Mouse (Mus musculus): ENCODE measurements around the gene Shroom1. TPM values are rescaled to one million over a fixed set of nuclear protein-coding genes. Genes with fewer than 3 reads are reported as not detected.

Shroom1 gene
- polyA plus RNA-seq, 1 experiment: 2.4 TPM

DNA sequence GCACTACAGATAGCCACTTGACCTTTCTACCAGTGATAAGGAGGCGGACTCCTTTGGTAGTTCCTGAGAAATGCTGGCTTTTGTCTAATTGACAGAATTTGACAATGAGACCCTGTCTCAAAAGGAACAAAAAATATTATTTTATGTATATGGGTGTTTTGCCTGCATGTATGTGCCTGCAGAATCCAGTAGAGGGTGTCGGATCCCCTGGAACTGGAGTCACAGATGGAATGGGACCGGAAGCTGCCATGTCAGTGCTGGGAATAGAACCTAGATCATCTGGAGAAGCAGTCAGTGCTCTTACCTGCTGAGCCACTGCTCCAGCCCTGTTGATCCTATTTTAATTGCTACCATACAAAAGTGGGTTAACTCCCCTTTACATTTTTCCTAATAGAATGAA, 15.7 kb downstream of the Shroom1 start:
- Histone ChIP-seq H3K27ac (ENCODE audit: insufficient read depth, low read length) (no peak overlapping the region), H3K4me1 (ENCODE audit: control insufficient read depth, insufficient read depth, low read length) (no peaks in the 10 kb centered on the region), H3K4me3 (ENCODE audit: insufficient read depth, low read length) (no peak overlapping the region)
- TF ChIP-seq POLR2A (IDR thresholded peaks at IDR 0.05; ENCODE audit: low read depth, low read length): no peak
- TF ChIP-seq CTCF (IDR thresholded peaks at IDR 0.05; ENCODE audit: borderline replicate concordance, insufficient read depth, low read length): no peak

DNA sequence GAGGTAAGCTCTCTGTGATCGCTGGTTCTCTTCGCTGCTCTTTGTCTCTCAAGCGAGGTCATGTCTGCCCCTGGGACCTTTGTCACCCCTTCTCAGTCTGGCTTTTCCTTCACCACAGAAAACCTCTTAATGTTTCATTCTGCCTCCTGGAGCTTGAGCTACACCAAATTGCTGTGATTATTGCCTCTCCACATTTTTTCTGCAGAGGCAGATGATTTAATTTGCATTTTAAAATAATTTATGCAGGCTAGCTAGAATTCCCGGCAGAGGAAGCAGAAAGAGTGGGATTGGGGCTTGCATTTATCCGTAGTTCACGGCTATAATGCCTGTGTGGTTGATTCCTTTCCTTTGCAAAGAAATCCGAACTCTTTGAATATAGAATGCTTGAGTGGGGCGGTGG, 18.6 kb downstream of the Shroom1 start:
- no peak overlapping the region for H3K27ac ChIP-seq (ENCODE audit: insufficient read depth, low read length)
- TF ChIP-seq POLR2A (IDR thresholded peaks at IDR 0.05; ENCODE audit: low read depth, low read length) (no peak), CTCF (IDR thresholded peaks at IDR 0.05; ENCODE audit: borderline replicate concordance, insufficient read depth, low read length) (no peak)
- H3K4me3 ChIP-seq (ENCODE audit: insufficient read depth, low read length): no peak overlapping the region
- no peaks in the 10 kb centered on the region for H3K4me1 ChIP-seq (ENCODE audit: control insufficient read depth, insufficient read depth, low read length)

DNA sequence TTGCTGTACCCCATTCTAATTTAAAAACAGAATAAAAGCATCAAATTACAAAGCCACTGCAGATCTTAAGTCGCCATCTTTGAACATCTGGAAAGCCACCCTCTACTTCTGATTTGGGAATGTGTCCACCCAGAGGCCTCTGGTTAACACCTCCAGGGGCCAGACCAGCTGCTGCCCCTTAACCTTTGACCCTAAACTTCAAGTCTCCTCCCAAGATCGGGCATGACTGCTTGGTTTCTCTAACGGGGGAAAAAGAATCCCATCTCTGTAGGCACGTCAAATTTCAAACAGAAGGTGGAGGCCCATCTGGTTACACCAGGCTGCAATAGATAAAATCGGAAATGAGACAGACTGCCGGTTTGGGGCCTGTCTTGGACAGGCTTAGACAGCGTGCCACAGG, 20.8 kb downstream of the Shroom1 start:
- H3K4me1 ChIP-seq (ENCODE audit: control insufficient read depth, insufficient read depth, low read length): no peaks in the 10 kb centered on the region
- H3K27ac ChIP-seq (ENCODE audit: insufficient read depth, low read length): no peak overlapping the region
- H3K4me3 ChIP-seq (ENCODE audit: insufficient read depth, low read length): no peak overlapping the region
- TF ChIP-seq POLR2A (IDR thresholded peaks at IDR 0.05; ENCODE audit: low read depth, low read length) (no peak), CTCF (IDR thresholded peaks at IDR 0.05; ENCODE audit: borderline replicate concordance, insufficient read depth, low read length) (no peak)

DNA sequence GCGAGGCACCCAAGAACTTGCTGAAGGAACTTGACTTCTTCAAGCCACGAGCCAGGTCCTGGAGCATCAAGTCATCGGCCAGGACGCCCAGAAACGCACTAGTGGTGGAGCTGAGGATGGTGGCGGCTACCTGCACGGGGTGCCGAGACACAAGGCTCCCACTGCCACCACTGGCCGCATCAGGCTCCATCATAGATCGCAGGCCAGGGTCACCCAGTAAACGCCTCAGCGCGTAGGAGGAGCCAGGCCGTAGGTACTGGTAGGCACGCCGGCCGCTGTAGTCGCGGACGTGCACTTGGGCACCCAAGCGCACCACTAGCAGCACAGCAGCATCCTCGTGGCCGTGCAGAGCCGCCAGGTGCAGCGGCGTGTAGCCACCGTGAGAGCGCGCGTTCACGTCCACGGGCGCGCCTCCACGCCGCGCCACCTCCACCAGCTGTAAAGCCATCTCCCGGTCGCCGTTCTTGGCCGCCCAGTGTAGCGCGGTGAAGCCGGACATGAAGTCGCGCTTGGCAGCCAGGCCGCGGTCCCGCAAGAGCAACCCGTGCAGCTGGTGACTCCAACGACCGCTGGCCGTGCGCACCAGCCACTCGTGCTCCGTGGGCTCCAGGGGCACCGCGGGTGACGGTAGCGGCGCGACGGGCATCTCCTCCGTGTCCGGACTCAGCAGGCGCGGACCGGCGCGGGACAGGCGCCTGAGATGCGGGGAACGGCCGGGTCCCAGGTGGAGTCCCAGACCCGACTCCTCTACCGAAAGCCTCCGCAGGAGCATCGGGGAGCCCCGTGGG, 21.6 kb downstream of the Shroom1 start:
- TF ChIP-seq POLR2A (IDR thresholded peaks at IDR 0.05; ENCODE audit: low read depth, low read length): no peak
- no peak for TF ChIP-seq CTCF (IDR thresholded peaks at IDR 0.05; ENCODE audit: borderline replicate concordance, insufficient read depth, low read length)
- H3K4me1 ChIP-seq (ENCODE audit: control insufficient read depth, insufficient read depth, low read length): no peaks in the 10 kb centered on the region
- no peak overlapping the region for H3K27ac ChIP-seq (ENCODE audit: insufficient read depth, low read length)
- no peak overlapping the region for H3K4me3 ChIP-seq (ENCODE audit: insufficient read depth, low read length)

DNA sequence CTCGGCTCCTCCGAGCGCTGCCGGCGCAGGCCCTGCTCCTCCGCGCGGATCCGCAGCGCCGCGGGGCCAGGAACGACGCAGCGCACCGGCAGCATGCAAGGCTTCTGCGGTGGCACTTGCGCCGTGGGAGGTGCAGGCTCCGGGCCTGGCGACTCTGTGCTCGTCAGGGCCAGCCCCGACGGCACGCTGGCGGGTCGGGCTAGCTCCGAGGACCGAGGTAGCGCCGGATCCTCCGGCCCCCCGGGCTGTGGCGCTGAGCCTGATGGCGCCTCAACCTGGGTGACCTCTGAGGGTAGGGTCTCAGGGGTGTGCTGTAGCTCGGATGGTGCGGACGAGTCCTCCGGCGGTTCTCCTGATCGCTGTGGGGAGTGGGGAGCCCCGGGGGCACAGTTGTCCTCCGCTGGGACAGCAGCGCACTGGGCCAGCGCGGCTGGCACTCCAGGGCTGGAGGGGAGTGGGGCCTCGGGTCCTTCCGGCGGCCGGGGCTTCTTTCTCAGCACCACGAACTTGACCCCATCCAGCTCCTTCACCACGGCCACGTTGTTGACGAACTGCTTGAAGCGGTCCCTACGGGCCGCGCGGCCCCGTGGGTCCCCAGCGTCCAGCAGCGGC, 22.3 kb downstream of the Shroom1 start:
- Histone ChIP-seq H3K4me3 (ENCODE audit: insufficient read depth, low read length) (0 out of 2 replicates have a peak overlapping the region, but pooled peaks have one; percentile 4), H3K4me1 (ENCODE audit: control insufficient read depth, insufficient read depth, low read length) (no peaks in the 10 kb centered on the region), H3K27ac (ENCODE audit: insufficient read depth, low read length) (no peak overlapping the region)
- no peak for TF ChIP-seq POLR2A (IDR thresholded peaks at IDR 0.05; ENCODE audit: low read depth, low read length)
- TF ChIP-seq CTCF (IDR thresholded peaks at IDR 0.05; ENCODE audit: borderline replicate concordance, insufficient read depth, low read length): no peak

DNA sequence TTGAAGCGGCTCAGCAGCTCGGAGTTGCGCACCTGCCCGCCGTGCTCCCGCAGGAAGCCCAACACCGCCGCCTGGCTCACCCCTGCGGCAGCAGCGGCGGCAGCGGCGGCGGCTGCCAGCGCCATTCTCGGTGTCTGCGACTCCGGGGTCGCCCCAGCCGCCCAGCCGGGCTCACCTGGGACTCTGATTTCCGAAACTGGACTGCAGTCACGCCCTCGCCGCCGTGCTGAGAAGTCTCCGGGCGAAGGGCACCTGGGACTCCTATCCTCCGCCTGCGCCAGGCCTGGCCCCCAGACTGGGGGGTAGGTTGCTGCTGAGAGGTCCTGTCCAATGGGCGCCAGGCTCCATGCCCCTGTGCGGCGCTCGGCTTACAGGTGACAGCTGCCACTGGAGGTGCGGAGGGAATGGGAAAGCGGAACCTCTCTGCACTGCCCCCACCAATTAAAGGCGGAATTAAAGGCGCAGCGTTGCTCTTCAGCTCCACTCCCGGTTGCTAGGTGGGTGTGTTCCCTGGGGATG, 22.8 kb downstream of the Shroom1 start, which contains the start of the genes Gm9945 and Sowaha:
Gene Gm9945 (plus strand): TSS at position 384 of the 519 bp plus-strand sequence.
Gene Sowaha (minus strand): TSS at position 492 of the 519 bp plus-strand sequence.
- Histone ChIP-seq H3K4me3 (ENCODE audit: insufficient read depth, low read length) (peak within 1 kb of the TSS; percentile 4; the same call in 1 of the 2 replicates), H3K4me1 (ENCODE audit: control insufficient read depth, insufficient read depth, low read length) (no peaks in the 10 kb centered on the region), H3K27ac (ENCODE audit: insufficient read depth, low read length) (no peak within 1 kb of the TSS)
- no peak for TF ChIP-seq CTCF (IDR thresholded peaks at IDR 0.05; ENCODE audit: borderline replicate concordance, insufficient read depth, low read length)
- TF ChIP-seq POLR2A (IDR thresholded peaks at IDR 0.05; ENCODE audit: low read depth, low read length): no peak

DNA sequence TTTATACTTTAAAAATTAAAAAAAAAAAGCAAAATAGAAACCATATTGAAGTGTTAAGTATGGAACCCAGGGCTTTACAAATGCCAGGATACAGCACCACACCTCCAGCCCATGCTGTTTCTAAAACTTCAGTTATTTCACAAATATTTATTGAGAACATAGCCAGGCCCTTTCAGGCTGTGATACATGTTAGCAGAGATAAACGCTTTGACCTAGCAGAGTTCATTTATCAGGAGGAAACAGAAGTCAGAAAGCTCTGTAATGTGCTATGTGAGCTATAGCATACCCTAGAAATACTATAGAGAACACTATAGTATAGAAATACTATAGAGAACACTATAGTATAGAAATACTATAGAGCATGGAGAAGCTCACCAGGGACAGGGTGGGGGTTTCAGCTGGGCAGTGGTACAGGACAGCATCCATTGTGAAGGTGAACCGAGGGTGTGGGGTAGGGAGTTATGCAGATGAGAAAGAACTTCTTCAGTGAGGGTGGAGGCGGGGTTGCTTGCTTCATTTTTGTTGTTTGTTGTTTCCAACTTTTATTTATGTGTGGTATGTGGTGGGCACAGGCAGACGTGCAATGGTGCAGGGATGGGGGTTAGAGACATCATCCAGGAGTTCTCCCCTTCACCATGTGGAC, 24.2 kb downstream of the Shroom1 start:
- TF ChIP-seq POLR2A (IDR thresholded peaks at IDR 0.05; ENCODE audit: low read depth, low read length) (no peak), CTCF (IDR thresholded peaks at IDR 0.05; ENCODE audit: borderline replicate concordance, insufficient read depth, low read length) (no peak)
- no peaks in the 10 kb centered on the region for H3K4me1 ChIP-seq (ENCODE audit: control insufficient read depth, insufficient read depth, low read length)
- no peak overlapping the region for H3K27ac ChIP-seq (ENCODE audit: insufficient read depth, low read length)
- H3K4me3 ChIP-seq (ENCODE audit: insufficient read depth, low read length): no peak overlapping the region

DNA sequence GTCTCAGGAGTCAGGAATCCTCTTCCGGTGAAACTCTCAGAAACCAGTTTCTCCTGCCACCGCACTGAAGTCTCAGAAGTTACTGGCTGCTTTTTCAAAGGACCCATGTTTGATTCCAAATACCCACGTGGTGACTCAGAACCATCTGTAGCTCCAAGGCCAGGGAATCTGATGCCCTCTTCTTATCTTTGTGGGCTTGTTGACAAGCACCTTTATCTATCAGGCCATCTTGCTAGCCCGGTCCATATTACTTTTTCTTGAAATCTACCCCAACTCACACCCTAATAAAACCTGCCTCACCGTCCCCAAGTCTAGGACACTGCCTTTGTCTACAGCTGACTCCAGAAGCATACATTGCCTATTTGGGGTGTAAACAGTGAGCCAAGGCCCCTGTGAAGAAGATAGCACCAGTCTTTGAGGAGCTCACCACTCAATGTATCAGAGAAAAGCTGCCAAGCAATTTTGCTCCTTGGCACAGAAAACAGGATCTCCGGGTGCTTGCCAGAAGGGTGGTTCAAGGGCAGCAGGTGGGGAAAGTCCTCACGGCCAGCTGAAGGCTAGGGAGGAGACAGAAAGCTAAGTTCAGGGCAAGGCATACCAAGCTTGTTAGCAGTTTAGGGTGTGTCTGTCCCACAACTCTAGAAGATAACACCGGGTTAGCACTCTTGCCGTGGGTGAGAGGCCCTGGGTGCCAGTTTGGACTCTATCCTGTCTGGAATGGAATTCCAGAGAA, 26.3 kb downstream of the Shroom1 start:
- TF ChIP-seq CTCF (IDR thresholded peaks at IDR 0.05; ENCODE audit: borderline replicate concordance, insufficient read depth, low read length): no peak
- no peak for TF ChIP-seq POLR2A (IDR thresholded peaks at IDR 0.05; ENCODE audit: low read depth, low read length)
- no peaks in the 10 kb centered on the region for H3K4me1 ChIP-seq (ENCODE audit: control insufficient read depth, insufficient read depth, low read length)
- no peak overlapping the region for H3K4me3 ChIP-seq (ENCODE audit: insufficient read depth, low read length)
- no peak overlapping the region for H3K27ac ChIP-seq (ENCODE audit: insufficient read depth, low read length)

DNA sequence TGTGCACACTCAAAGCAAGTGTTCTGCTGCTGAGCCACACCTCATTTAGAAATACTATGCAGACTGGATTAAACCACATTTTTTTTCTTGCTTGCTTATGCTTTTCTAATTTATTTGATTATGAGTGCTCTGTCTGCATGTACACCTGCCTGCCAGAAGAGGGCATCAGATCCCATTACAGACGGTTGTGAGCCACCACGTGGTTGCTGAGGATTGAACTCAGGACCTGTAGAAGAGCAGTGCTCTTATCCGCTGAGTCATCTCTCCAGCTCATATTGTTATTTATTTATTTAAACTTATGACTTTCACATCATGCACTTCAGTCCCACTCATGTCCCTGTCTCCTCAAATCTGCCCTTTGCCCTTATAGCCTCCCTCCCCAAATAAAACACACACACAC, 28.7 kb downstream of the Shroom1 start:
- no peak for TF ChIP-seq CTCF (IDR thresholded peaks at IDR 0.05; ENCODE audit: borderline replicate concordance, insufficient read depth, low read length)
- TF ChIP-seq POLR2A (IDR thresholded peaks at IDR 0.05; ENCODE audit: low read depth, low read length): no peak
- Histone ChIP-seq H3K27ac (ENCODE audit: insufficient read depth, low read length) (no peak overlapping the region), H3K4me3 (ENCODE audit: insufficient read depth, low read length) (no peak overlapping the region), H3K4me1 (ENCODE audit: control insufficient read depth, insufficient read depth, low read length) (no peaks in the 10 kb centered on the region)
